Mouse (Mus musculus) gastrocnemius, postnatal 14 days (tissue): ENCODE results near the gene Grin2a. TPM values are rescaled to one million over a fixed set of nuclear protein-coding genes. Genes with fewer than 3 reads are reported as not detected.
"Not testable (repeated sequence)": the region's sequence is repeated elsewhere in the genome, so short reads cannot be mapped to it uniquely, and the experiment has no call there.

Experiments
- DNase-seq: peaks from one replicate; pipeline ENCODE4 v3.0.0; 2021; ENCODE audit warnings: mixed read lengths
- intact Hi-C: fragments of 180-260 bp; cut with DNase I; formaldehyde crosslinking; loops from one replicate; pipeline ENCODE4 v1.15.1; 2025; ENCODE audit warnings: low total_unique reads
- total RNA-seq, 2 experiments: library from RNA; stranded (reverse); gene quantifications; 2 replicates each; pipeline ENCODE4 v1.2.3; 2021

Grin2a gene
- total RNA-seq, 2 experiments from 2014 or later: 0.07 to 0.10 TPM

DNA sequence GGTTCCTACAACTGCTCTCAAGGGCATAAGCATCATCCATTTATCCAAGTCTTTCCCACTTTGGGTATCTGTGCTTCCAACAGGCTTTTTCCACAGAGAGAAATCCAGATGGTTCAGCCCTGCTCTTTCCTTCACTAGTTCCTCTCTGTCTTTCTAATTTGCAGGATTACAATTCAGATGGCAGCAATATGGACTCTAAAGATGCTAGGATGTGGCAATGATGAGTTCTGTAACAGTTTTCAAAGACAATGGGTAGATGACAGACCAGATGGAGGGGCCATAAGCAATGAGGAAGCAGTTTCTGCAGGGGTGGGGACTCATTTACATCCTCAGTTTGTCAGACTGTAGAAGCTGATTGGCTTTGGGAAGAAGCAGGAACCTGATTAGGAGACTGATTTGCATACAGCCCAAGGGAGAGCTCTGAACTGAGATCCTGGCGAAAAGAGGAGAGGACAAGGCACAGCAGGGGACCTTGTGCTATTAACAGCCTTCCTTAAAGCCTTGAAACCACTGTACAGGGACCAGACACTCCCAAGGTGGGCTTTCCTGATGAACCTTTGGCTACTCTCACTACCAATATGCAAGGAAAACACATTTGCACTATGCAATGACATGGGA lies 306.7 kb downstream of the Grin2a start:
- DNase-seq: no peak
- intact Hi-C loops: no loop called here

DNA sequence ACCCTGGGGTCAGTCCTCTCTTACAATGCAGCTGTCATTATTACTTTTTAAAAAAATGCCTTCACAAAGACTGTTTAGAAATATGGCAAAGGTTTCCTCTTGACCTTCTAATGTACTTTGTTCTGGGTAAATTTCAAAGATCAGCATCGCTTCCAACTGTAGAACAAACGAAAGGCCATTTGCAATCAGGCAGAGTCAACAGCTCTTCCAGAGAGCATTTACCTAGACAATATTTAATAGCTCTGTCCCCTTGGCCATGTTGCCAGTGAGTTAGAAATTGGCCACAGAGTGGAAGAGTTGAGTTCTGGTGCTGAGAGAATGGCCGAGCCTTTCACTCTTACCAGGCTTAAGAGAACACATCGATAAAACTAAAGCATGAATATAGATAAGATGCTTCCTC lies 314.8 kb downstream of the Grin2a start:
- DNase-seq: no peak
- intact Hi-C loops: no loop called here

DNA sequence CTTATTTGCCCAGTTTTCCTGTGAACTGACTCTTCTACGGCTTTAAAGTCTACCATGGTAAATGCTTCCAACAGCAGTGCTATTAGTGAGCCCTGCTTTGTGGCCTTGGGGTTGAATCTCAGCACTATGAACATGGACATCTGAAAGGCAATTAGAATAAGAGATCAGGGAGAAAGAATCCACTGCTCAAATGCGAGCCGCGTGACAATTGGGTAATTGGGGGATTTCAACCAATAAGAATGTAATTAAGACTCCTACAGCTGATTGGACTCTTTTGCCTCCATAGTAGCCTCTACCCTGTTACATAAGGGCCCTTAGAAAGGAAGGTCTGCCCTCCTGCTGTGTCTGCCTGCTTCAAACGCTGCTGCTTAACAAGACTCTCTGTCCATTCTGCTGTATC lies 315.4 kb downstream of the Grin2a start:
- intact Hi-C loops: no loop called here

DNA sequence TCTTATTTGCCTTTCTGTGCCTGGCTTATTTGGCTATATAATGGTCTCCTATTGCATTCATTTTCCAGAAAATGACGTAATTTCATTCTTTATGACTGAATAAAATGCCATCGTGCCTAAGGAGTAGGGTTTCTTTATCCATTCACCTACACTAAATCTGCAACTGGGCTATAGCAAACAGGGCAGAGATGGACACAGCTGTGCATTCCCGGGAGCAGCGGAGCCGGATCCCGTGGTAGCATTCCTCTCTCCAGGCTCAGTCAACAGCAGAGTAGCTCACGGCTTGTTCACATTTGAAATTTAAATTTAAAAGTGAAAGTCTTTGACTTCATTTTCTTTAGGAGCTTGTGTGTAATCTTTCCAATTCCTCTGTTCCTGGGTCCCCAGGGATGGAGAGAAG lies 316.6 kb downstream of the Grin2a start:
- no peak for DNase-seq
- intact Hi-C loops: no loop called here

More for the DNA sequence above, 315.4 kb downstream of the Grin2a start:
- DNase-seq: no peak

DNA sequence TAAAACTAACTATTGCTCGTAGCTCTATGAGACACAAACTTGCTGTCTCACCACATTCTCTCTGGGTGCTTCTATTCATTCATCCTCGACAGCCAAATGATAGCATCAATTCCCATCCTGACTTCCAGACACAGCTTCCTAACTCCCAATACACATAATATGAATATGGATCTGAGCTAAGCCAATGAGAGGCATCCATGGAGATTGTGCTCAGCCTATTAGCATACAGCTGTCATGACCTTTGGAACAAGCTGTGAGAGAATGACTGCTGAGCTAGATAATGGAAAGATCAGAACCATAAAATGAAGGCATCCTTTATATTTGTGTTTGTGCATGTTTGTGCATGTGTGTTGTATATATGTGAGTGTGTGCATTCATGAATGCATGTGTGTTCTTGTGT lies 323.0 kb downstream of the Grin2a start:
- no peak for DNase-seq
- intact Hi-C loops: no loop called here

DNA sequence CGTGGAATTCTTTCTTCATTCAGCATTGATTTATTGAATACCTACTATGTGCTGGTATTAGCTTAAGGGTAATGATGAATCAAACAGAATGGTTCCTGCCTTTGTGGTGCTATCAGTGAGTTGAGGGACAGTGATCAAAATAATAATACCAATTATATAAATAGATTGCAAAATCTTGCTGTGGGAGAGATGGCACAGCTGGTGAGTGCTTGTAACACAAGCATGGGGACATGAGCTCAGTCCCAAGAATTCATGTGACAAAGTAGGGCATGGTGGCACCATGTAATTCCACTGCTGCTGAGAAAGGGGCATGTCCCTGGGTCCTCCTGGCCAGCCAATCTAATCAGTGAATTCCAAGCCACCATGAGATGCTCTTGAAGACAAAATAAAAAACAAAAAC lies 324.1 kb downstream of the Grin2a start:
- no peak for DNase-seq
- intact Hi-C loops: no loop called here

DNA sequence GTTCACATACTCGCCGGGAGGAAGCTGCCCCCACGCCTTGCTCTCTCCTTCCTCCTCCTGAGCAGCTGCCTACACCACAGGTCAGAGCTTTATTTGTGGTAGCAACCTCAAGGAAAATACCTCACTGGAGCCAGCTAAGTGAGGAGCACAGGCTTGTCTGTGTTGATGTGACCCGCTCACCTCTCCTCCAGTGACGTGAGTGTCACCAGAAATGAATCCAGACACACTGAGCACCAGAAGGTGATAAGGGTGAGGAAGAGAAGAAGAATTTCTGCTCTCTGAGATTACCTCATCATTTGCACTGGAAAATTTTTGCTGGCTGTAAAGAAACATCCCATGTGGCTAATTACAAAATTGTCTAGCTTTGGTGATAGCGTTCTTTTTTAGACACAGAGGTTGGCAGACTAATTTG lies 324.6 kb downstream of the Grin2a start:
- intact Hi-C loops: no loop called here

DNA sequence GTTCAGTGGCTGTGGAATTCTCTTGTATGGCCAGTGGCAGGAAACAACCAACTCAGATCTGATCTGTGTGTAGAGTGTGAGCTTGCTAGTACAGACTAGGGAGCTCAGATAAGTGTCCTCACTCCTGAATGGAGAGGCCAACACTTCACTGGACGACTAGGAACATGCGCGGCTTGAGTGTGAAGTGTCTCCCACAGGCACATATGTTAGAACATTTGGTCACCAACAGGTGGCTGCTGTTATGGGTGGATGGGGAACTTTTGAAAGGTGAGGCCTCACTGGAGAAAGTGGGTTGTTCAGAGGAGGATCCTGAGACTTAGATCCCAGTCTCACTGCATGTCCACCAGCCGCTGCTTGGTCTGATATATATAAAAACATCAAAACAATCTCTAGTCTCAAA lies 329.5 kb downstream of the Grin2a start:
- intact Hi-C loops: no loop called here

More for the DNA sequence above, 324.6 kb downstream of the Grin2a start:
- no peak for DNase-seq

DNA sequence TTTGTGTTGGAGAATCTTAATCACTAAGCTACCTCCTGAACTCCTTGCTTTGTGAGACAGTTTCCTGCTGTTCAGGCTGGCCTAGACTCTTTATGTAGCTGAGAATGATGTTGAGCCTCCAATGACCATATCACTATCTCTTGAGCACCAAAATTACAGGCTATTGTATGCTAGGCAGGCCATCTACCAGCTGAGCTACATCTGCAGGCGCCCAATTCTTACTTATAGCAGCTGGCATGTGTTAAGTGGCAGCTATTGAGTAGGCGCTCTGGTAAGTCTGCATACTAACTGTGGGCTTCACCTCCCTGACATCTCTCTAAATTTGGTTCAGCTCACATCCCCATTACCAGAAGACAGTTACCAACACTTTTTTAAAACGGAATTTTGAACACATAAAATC lies 331.3 kb downstream of the Grin2a start:
- intact Hi-C loops: no loop called here
- no peak for DNase-seq

More for the DNA sequence above, 329.5 kb downstream of the Grin2a start:
- DNase-seq: no peak

DNA sequence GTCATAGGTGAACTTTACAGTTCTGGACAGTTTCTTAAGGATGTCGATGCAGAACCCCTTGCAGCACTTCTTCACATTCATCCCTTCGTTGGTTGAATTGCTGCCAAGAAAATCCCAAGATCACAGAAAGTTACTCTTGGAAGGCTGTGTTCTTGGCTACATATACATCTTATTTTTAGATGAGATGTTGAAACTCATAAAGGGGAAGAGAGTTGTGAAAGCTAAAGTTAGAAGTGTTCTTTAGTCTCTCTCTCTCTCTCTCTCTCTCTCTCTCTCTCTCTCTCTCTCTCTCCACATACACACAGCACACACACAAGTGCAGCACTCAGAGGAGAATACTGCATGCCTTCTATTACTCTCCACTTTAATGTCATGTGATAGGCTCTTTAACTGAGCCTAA lies 331.9 kb downstream of the Grin2a start:
- intact Hi-C loops: no loop called here
- no peak for DNase-seq

DNA sequence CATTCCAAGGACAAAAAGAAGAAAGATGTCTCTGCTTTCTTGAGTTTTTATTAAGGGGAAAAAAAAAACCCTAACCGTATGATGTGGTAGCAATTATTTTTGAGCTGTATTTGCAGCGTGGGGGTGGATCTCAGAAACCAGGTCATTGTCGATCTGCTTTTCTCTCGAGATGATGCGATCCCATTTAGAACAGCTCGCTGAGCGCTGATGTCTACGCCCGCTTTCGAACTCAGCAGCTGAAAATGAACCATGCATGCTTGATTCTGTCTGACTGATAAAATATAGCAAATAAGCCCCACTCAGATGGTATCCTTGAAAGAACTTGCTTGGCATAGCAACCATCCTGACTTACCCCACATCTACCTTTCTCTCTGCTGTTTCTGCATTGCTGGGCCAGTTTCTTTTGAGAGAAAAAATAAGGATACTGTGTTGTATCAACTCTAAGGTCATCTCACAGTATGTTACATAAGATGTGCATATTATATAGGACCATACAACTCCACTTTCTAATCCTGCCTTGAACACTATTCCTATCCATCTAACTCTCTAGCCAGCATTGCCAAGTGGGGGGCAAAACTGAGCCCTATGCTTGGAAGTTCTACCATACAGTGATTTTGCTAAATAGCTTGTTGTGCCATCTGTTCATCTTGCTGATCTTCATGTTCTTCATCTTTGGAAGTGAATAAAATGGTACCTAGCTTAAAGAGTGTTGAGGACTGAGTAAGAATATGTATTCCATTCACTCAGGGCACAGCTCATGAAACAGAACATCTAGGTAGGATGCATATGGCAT lies 369.5 kb downstream of the Grin2a start:
- intact Hi-C loops: no loop called here
- DNase-seq: no peak

DNA sequence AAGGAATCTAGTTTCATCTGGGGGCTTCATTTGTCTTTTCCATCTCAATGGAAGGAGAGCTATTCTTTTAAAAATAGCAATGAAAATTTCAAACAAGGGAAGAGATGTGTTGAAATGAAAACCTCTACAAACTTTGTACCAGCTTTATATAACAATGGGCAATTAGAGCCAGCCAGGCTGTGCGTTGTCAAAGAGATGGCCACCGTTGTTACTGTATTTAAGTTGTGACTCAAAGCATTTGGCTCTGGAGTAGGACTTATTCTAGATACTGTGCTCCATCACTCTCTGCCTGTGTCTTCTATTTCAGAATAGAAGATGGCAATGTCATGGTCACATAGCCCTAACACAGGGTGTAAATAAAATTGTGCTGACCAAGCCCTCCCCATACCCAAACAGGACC lies 371.0 kb downstream of the Grin2a start:
- no peak for DNase-seq

DNA sequence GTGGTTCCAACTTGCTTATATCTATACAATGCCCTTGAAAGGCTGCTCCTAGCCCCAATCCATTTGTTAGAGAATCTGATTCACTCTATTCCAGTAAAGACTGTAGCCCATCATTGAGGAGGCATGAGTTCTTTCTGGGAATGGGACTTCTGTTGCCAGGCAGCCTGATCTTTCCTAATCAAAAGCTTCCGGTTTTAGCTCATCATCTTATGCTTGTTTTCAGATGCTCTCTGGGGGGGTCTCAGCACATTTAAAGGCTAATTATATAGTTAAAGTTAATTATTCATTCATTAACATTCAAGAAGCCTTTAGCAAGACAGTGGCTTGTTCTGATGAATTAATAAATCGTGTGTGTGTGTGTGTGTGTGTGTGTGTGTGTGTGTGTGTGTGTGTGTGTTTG lies 377.2 kb downstream of the Grin2a start:
- intact Hi-C loops: no loop called here
- no peak for DNase-seq

More for the DNA sequence above, 371.0 kb downstream of the Grin2a start:
- intact Hi-C loops: no loop called here

DNA sequence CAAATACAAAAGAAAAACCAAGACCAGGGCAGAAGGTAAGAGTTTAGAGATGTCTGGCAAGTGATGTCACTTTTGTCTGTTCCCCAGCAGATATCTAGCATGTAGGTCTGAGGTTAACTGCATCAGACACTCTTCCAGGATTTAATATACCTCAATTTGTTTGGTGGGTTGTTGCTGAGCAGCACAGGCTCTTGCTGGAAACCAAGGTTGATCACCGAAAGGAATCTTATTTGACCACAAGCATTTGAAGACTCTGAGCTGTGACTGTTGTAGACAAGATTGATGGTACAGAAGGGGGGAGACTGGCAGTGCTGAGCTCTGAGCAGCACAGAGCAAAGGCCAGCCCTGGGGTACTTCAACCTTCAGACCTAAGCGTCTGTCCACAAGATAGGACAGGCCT lies 378.1 kb downstream of the Grin2a start:
- DNase-seq: no peak
- intact Hi-C loops: no loop called here

DNA sequence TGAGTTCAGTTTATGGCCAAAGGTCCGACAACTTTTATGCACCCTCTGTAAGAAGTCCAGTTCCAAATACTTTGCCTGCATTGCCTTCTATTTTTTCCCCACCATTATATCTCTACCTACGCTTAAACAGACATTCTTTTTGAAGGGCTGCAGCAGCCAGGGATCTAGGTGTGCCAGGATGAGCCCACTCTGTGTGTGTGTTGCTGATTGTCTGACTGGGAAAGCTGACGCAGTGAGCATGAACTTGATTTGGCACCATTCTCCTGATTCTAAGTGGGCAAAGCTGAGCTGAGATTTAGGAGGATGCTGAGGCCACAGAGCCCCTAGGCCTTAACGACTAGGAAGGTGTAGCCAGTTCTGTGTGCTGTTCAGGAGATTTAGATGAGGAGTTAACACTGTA lies 378.6 kb downstream of the Grin2a start:
- intact Hi-C loops: no loop called here
- no peak for DNase-seq

DNA sequence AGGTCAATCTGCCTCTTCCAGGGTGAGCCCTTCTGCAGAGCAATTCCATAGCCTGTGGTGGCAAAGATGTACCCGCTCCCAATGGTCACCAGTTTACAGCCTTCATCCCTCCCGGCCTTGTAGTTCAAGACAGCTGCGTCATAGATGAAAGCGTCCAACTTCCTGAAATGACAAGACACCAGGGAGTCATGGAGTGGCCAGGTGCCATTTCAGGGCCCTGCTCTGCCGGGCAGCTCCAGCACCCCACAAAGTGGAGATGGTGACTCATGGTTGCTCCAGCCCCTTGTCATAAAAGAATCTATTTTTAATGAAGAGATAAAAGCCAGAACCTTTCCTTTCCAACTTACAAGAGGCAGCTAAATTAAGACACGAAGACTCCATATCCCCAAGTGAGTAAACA lies 382.8 kb downstream of the Grin2a start:
- intact Hi-C loops, DNase-seq: not testable (repeated sequence)

DNA sequence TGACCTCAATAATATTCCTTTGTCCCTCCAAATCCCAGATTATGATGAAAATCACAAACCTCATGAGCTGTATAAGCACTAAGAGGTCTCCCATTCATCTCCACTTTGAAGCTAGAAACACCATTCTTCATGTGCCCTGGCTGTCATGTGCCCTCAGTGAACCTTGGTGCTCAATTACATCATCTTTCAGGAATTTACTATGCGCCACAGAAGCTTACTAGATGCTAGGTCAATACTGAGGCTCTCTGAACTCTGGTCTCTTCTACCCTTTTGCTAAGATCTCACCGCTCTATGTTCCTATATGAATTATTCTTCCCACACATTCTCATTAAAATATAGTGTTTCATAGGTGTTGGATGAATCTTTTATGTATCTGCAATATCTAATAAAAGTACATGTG lies 387.9 kb downstream of the Grin2a start:
- intact Hi-C loops: no loop called here
- no peak for DNase-seq

DNA sequence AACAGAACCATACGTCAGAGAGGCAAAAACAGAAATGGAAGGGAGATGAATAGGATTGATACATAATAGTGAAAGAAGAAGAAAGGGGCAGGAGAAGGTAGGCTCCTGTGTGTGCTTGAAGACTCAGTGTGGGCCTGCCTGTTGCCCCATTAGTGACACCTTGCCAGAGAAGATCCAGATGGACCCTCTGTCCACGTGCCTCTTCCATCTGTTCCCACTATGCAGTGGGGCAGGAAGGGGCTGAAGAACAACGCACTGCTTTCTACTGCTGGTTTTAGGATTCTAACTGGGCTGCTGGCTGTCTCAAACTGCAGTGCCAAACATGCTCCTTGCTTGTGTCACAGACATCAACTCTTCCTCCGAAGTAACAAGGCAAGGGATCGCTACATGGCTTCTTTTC lies 391.4 kb downstream of the Grin2a start:
- intact Hi-C loops: no loop called here
- no peak for DNase-seq

DNA sequence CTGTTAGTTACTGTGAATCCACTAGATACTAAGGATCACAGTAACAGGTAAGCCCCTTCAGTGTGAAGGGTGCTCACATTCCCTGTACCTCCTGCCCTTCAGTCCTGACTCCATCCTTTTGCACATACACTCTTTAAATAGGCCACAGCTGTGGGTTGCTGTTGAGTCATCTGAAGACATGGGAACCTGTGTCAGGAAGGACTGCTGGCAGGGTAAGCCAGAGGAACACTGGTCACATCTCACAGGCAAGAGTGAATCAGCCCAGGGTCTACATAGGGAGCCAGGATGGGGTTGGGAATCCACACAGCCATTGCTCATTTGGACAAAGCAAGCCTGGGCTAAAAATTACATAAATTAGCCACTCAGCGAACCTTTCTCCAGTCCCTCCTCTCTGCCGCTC lies 392.8 kb downstream of the Grin2a start:
- DNase-seq: no peak
- intact Hi-C loops: no loop called here

DNA sequence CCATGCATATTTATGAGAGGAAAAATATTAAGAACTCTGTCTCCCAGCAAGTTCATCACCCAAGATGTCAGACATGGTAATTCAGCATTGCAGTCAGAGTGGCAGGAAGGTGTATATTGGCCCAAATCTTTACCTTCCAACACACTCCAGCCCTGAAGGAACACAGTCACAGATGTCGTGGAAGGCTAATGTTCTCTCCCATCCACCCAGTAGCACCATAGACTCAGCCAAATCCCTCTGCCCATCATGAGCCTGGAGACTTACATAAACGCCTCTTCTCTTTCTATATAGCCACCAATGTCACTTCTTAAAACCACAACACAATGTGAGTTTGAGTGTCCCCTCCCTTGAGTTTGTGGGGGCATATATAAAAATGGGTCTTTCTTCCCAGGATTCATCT lies 406.2 kb downstream of the Grin2a start:
- intact Hi-C loops: no loop called here

DNA sequence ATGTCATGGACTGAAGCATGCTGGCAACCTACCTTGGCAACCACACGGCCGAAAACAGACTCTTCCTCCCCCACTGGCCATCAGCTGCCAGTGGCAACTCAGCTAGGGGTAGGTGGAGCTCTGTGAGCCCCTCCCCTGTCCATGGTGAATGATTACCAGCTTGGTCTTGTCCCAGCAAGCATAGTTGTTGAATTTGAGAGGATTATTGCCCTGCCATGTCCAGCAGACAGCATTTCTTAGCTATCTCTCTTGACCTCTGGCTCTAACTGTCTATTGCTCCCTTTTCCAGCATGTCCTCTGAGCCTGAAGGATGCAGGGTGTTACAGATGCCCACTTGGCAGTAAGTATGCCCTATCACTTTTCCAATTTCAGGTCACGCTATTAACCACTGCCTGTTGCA lies 406.9 kb downstream of the Grin2a start:
- intact Hi-C loops: no loop called here
- DNase-seq: no peak

More for the DNA sequence above, 406.2 kb downstream of the Grin2a start:
- DNase-seq: no peak
